Mouse (Mus musculus): ENCODE measurements around the gene Selenow.

GRCm38 (mm10) chr7:15945211-15945610, 23.0 kb upstream of the Selenow start:
- TF ChIP-seq CTCF (IDR thresholded peaks at IDR 0.05; ENCODE audit: low read depth) = no peak
- TF ChIP-seq EP300 (IDR thresholded peaks at IDR 0.05; ENCODE audit: low read depth) = no peak
